Mouse (Mus musculus) bone marrow macrophage, adult 2 months (primary cell): ENCODE results near the gene Epm2aip1.

Experiments used
- CTCF ChIP-seq: IDR thresholded peaks from 2 replicates; pipeline ENCODE4 v1.5.1; 2012; ENCODE audit warnings: low read depth, mild to moderate bottlenecking, low read length, moderate library complexity
- POLR2A ChIP-seq: IDR thresholded peaks from 2 replicates; pipeline ENCODE4 v1.6.1; 2012; ENCODE audit warnings: mild to moderate bottlenecking, low read depth, low read length, borderline replicate concordance

DNA sequence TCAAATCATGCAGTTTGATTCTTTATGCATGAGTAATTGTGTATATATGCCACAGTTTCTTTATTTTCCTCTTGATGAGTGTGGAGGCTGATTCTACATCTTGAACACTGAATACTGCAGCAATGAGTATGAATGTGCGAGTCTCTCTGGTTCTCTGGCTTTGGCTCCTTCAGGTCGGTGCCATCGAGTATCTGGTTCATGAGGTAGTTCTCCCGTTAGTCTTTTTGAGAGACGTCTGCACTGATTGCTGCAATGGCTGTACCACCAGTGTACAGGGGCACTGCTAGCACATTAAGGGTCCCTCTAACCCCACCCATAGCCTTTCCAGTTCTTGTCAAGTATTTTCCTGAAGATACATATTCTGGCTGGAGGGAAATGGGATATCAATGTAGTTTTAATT is 42.1 kb downstream of the Epm2aip1 start:
- TF ChIP-seq CTCF (no peak), POLR2A (no peak)
